In the genomic region with DNA sequence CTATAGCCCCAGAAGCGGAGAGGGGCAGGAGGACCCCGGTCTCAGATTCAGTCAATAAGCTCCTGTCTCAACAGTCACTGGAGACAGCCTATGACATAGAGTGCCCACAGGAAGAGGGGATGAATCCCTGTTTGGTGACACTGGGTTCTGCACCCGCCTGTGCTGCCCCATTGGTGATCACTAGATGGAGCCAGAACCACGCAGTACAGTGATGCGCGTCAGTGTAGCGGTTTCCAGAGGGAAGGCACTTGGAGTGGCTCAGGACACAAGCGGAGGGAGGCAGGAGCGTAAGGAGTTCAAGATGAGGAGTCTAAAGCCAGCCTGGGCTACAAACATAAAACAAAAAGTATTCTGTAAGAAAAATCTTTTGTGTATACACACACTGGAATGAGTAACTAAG, we compare ENCODE assay signal across 8 mouse cellular contexts. TPM values are rescaled to one million over a fixed set of nuclear protein-coding genes. Genes with fewer than 3 reads are reported as not detected.
DNase-seq lines count a peak whose midpoint lies in the region; ATAC-seq and TF ChIP-seq lines count a peak whose summit lies in the region.

No protein-coding gene starts in this region.

- H3K79me2 ChIP-seq in C2C12 (ENCODE audit: control insufficient read depth, insufficient read depth): no peaks in the 10 kb centered on the region

- 26% methylated on average over 9 of the region's 9 CpGs for WGBS in bone marrow, adult 2 months
- WGBS in heart, embryonic 12.5 days: 9% methylated on average over 9 of the region's 9 CpGs
- WGBS in kidney, embryonic 16.5 days: 5% methylated on average over 9 of the region's 9 CpGs
- WGBS in midbrain, postnatal 0 days: 8% methylated on average over 9 of the region's 9 CpGs
- 30% methylated on average over 9 of the region's 9 CpGs for WGBS in spleen, adult 2 months

- H3K4me1 ChIP-seq in bone marrow, adult 2 months (ENCODE audit: control insufficient read depth, insufficient read depth, low read length): no peaks in the 10 kb centered on the region
- H3K4me1 ChIP-seq in heart, embryonic 12.5 days (replicated peaks): peaks cover 24% of the 10 kb centered on the region
- peaks cover 9% of the 10 kb centered on the region; the same call in 1 of the 2 replicates for H3K4me1 ChIP-seq in kidney, embryonic 16.5 days (ENCODE audit: insufficient read depth, low read length)
- H3K4me1 ChIP-seq in midbrain, postnatal 0 days (ENCODE audit: insufficient read depth, low read length): 0 out of 2 replicates have a peak, but pooled peaks cover 3% of the 10 kb centered on the region
- H3K4me1 ChIP-seq in spleen, adult 2 months (ENCODE audit: control insufficient read depth, insufficient read depth, insufficient read length): no peaks in the 10 kb centered on the region

- H3K9ac ChIP-seq in heart, embryonic 12.5 days: no peak overlapping the region
- no peak overlapping the region for H3K9ac ChIP-seq in kidney, embryonic 16.5 days (replicated peaks; ENCODE audit: low read length)
- no peak overlapping the region for H3K9ac ChIP-seq in midbrain, postnatal 0 days (replicated peaks; ENCODE audit: low read length, poor library complexity, severe bottlenecking)

- H3K9me3 ChIP-seq in heart, embryonic 12.5 days (replicated peaks): no peaks in the 10 kb centered on the region
- H3K9me3 ChIP-seq in kidney, embryonic 16.5 days (ENCODE audit: low read length): no peaks in the 10 kb centered on the region
- H3K9me3 ChIP-seq in midbrain, postnatal 0 days (ENCODE audit: low read length): no peaks in the 10 kb centered on the region

- peak; percentile 97 for TF ChIP-seq CTCF in C2C12 (IDR thresholded peaks at IDR 0.05; ENCODE audit: control insufficient read depth, insufficient read depth, insufficient read length)
- TF ChIP-seq CTCF in bone marrow, adult 2 months (IDR thresholded peaks at IDR 0.05; ENCODE audit: control insufficient read depth, insufficient read depth, low read length): peak; percentile 96
- TF ChIP-seq CTCF in midbrain, postnatal 0 days (IDR thresholded peaks at IDR 0.05): peak; percentile 99
- peak; percentile 96; the same call in 1 of the 2 replicates for TF ChIP-seq CTCF in spleen, adult 2 months (IDR thresholded peaks at IDR 0.05; ENCODE audit: extremely low read depth, insufficient read depth, insufficient read length, insufficient replicate concordance)

- H3K4me2 ChIP-seq in heart, embryonic 12.5 days: no peak overlapping the region
- H3K4me2 ChIP-seq in kidney, embryonic 16.5 days (replicated peaks; ENCODE audit: low read depth, low read length): no peak overlapping the region
- H3K4me2 ChIP-seq in midbrain, postnatal 0 days (ENCODE audit: low read depth, low read length, poor library complexity, severe bottlenecking): no peak overlapping the region

- H3K4me3 ChIP-seq in C2C12 (ENCODE audit: insufficient read depth, poor library complexity, severe bottlenecking): no peak overlapping the region
- H3K4me3 ChIP-seq in bone marrow, adult 2 months (replicated peaks; ENCODE audit: control insufficient read depth, low read depth, low read length): no peak overlapping the region
- H3K4me3 ChIP-seq in heart, embryonic 12.5 days: no peak overlapping the region
- no peak overlapping the region for H3K4me3 ChIP-seq in kidney, embryonic 16.5 days (ENCODE audit: low read length)
- no peak overlapping the region for H3K4me3 ChIP-seq in midbrain, postnatal 0 days (ENCODE audit: low read depth, low read length)
- H3K4me3 ChIP-seq in spleen, adult 2 months (ENCODE audit: extremely low read depth, insufficient read depth, insufficient read length): no peak overlapping the region

- no peak for TF ChIP-seq POLR2A in bone marrow, adult 2 months (IDR thresholded peaks at IDR 0.05; ENCODE audit: borderline replicate concordance, control insufficient read depth, low read depth, low read length)
- no peak for TF ChIP-seq POLR2A in spleen, adult 2 months (IDR thresholded peaks at IDR 0.05; ENCODE audit: low read depth, low read length)

- H3K36me3 ChIP-seq in C2C12 (ENCODE audit: control insufficient read depth, insufficient read depth): no peaks in the 10 kb centered on the region
- no peaks in the 10 kb centered on the region for H3K36me3 ChIP-seq in heart, embryonic 12.5 days
- H3K36me3 ChIP-seq in kidney, embryonic 16.5 days (ENCODE audit: insufficient read depth, low read length): no peaks in the 10 kb centered on the region
- H3K36me3 ChIP-seq in midbrain, postnatal 0 days (ENCODE audit: insufficient read depth, low read length): no peaks in the 10 kb centered on the region
- no peaks in the 10 kb centered on the region for H3K36me3 ChIP-seq in spleen, adult 2 months (ENCODE audit: control insufficient read depth, insufficient read depth, low read length)

- no peaks in the 10 kb centered on the region for H3K79me3 ChIP-seq in C2C12 (ENCODE audit: low read depth)

- no peak overlapping the region for H3ac ChIP-seq in C2C12 (ENCODE audit: control insufficient read depth, insufficient read length, low read depth)

- peak; percentile 76 for DNase-seq in liver
- peak; percentile 88 for DNase-seq in midbrain, postnatal 0 days (ENCODE audit: low spot score)
- DNase-seq in spleen, adult 2 months (ENCODE audit: low read depth in 1 of 2, low spot score in 2 of 2): peak in 1 of 2 experiments; percentile 46

- H3K27ac ChIP-seq in bone marrow, adult 2 months (ENCODE audit: control insufficient read depth, insufficient read depth, low read depth, low read length, poor library complexity): no peak overlapping the region
- no peak overlapping the region for H3K27ac ChIP-seq in heart, embryonic 12.5 days (ENCODE audit: poor library complexity, severe bottlenecking)
- no peak overlapping the region for H3K27ac ChIP-seq in kidney, embryonic 16.5 days (ENCODE audit: low read length)
- no peak overlapping the region for H3K27ac ChIP-seq in midbrain, postnatal 0 days (ENCODE audit: low read depth, low read length)
- H3K27ac ChIP-seq in spleen, adult 2 months (ENCODE audit: insufficient read depth, low read length): no peak overlapping the region

- H3K27me3 ChIP-seq in C2C12 (ENCODE audit: control insufficient read depth, insufficient read depth, insufficient read length): no peaks in the 10 kb centered on the region
- H3K27me3 ChIP-seq in heart, embryonic 12.5 days (replicated peaks): peaks cover 13% of the 10 kb centered on the region; the same call in 1 of the 2 replicates
- no peaks in the 10 kb centered on the region for H3K27me3 ChIP-seq in kidney, embryonic 16.5 days (ENCODE audit: insufficient read depth, low read length)
- H3K27me3 ChIP-seq in midbrain, postnatal 0 days (ENCODE audit: insufficient read depth, low read length): no peaks in the 10 kb centered on the region
- H3K27me3 ChIP-seq in spleen, adult 2 months (ENCODE audit: control insufficient read depth, insufficient read depth, low read length): no peaks in the 10 kb centered on the region

- peak; percentile 71 for ATAC-seq in erythroid progenitor cell, adult 5-6 weeks (replicated peaks; ENCODE audit: low FRiP score, poor library complexity, severe bottlenecking)
- ATAC-seq in heart, embryonic 12.5 days (ENCODE audit: insufficient number of reproducible peaks, low FRiP score): peak; percentile 64; the same call in 1 of the 2 replicates
- ATAC-seq in kidney, embryonic 16.5 days (ENCODE audit: low FRiP score, low TSS enrichment): peak; percentile 83; the same call in 1 of the 2 replicates
- peak; percentile 79 for ATAC-seq in midbrain, postnatal 0 days (ENCODE audit: low FRiP score)

RNA-seq across cellular contexts. Expression of a gene that starts 22.3 kb away (rescaled TPM):
- polyA plus RNA-seq in C2C12 (2012; fragmentation: generic; extraction: Trizol): 2.6 TPM
- polyA plus RNA-seq in bone marrow, adult 2 months (2011; ENCODE audit: insufficient read depth, insufficient read length, low replicate concordance, missing spikeins): 16.2 and 18.2 TPM in 2 replicates
- 101 and 107 TPM in 2 replicates for total RNA-seq in erythroid progenitor cell, adult 5-6 weeks (2015; ENCODE audit: low replicate concordance)
- 76.1 and 105 TPM in 2 replicates for total RNA-seq in erythroid progenitor cell, adult 5-6 weeks (2017; ENCODE audit: low replicate concordance)
- 3.8 and 4.4 TPM in 2 replicates for polyA plus RNA-seq in heart, embryonic 12.5 days (2016; fragmentation: Nextera tagmentation; extraction: Ambion mirVana)
- polyA plus RNA-seq in kidney, embryonic 16.5 days (2015; fragmentation: Nextera tagmentation; extraction: Ambion mirVana): 3.4 and 4.4 TPM in 2 replicates
- total RNA-seq in midbrain, postnatal 0 days (2014; rRNA removed): 5.1 and 5.7 TPM in 2 replicates
- 2.3 and 3.0 TPM in 2 replicates for polyA plus RNA-seq in midbrain, postnatal 0 days (2015; fragmentation: Nextera tagmentation; extraction: Ambion mirVana)
- 13.6 and 16.5 TPM in 2 replicates for polyA plus RNA-seq in spleen, adult 2 months (2012; rRNA removed)

RNA-seq across cellular contexts. Expression of a gene that starts 38.5 kb away (rescaled TPM):
- 0.47 TPM for polyA plus RNA-seq in C2C12 (2012; fragmentation: generic; extraction: Trizol)
- 1.7 and 1.9 TPM in 2 replicates for polyA plus RNA-seq in bone marrow, adult 2 months (2011; ENCODE audit: insufficient read depth, insufficient read length, low replicate concordance, missing spikeins)
- total RNA-seq in erythroid progenitor cell, adult 5-6 weeks (2015; ENCODE audit: low replicate concordance): not detected in 2 replicates
- total RNA-seq in erythroid progenitor cell, adult 5-6 weeks (2017; ENCODE audit: low replicate concordance): not detected in 2 replicates
- 1.0 and 1.4 TPM in 2 replicates for polyA plus RNA-seq in heart, embryonic 12.5 days (2016; fragmentation: Nextera tagmentation; extraction: Ambion mirVana)
- polyA plus RNA-seq in kidney, embryonic 16.5 days (2015; fragmentation: Nextera tagmentation; extraction: Ambion mirVana): 1.6 and 1.8 TPM in 2 replicates
- total RNA-seq in midbrain, postnatal 0 days (2014; rRNA removed): 0.44 and 1.3 TPM in 2 replicates
- polyA plus RNA-seq in midbrain, postnatal 0 days (2015; fragmentation: Nextera tagmentation; extraction: Ambion mirVana): 0.61 and 1.1 TPM in 2 replicates
- polyA plus RNA-seq in spleen, adult 2 months (2012; rRNA removed): 3.3 and 4.7 TPM in 2 replicates

RNA-seq across cellular contexts. Expression of a gene that starts 44.0 kb away (rescaled TPM):
- polyA plus RNA-seq in C2C12 (2012; fragmentation: generic; extraction: Trizol): 40.1 TPM
- 15.8 and 51.0 TPM in 2 replicates for polyA plus RNA-seq in bone marrow, adult 2 months (2011; ENCODE audit: insufficient read depth, insufficient read length, low replicate concordance, missing spikeins)
- total RNA-seq in erythroid progenitor cell, adult 5-6 weeks (2015; ENCODE audit: low replicate concordance): 6.5 and 7.1 TPM in 2 replicates
- 3.0 and 5.4 TPM in 2 replicates for total RNA-seq in erythroid progenitor cell, adult 5-6 weeks (2017; ENCODE audit: low replicate concordance)
- polyA plus RNA-seq in heart, embryonic 12.5 days (2016; fragmentation: Nextera tagmentation; extraction: Ambion mirVana): 33.3 and 34.8 TPM in 2 replicates
- 55.4 and 59.7 TPM in 2 replicates for polyA plus RNA-seq in kidney, embryonic 16.5 days (2015; fragmentation: Nextera tagmentation; extraction: Ambion mirVana)
- total RNA-seq in midbrain, postnatal 0 days (2014; rRNA removed): 91.0 and 93.8 TPM in 2 replicates
- polyA plus RNA-seq in midbrain, postnatal 0 days (2015; fragmentation: Nextera tagmentation; extraction: Ambion mirVana): 103 and 114 TPM in 2 replicates
- polyA plus RNA-seq in spleen, adult 2 months (2012; rRNA removed): 98.4 and 128 TPM in 2 replicates

RNA-seq across cellular contexts. Expression of a gene that starts 51.2 kb away (rescaled TPM):
- 0.67 TPM for polyA plus RNA-seq in C2C12 (2012; fragmentation: generic; extraction: Trizol)
- polyA plus RNA-seq in bone marrow, adult 2 months (2011; ENCODE audit: insufficient read depth, insufficient read length, low replicate concordance, missing spikeins): not detected in 2 replicates
- total RNA-seq in erythroid progenitor cell, adult 5-6 weeks (2015; ENCODE audit: low replicate concordance): not detected in 2 replicates
- not detected in 2 replicates for total RNA-seq in erythroid progenitor cell, adult 5-6 weeks (2017; ENCODE audit: low replicate concordance)
- polyA plus RNA-seq in heart, embryonic 12.5 days (2016; fragmentation: Nextera tagmentation; extraction: Ambion mirVana): 7.5 and 9.0 TPM in 2 replicates
- 5.4 and 5.8 TPM in 2 replicates for polyA plus RNA-seq in kidney, embryonic 16.5 days (2015; fragmentation: Nextera tagmentation; extraction: Ambion mirVana)
- 12.5 and 13.4 TPM in 2 replicates for total RNA-seq in midbrain, postnatal 0 days (2014; rRNA removed)
- 7.4 and 8.0 TPM in 2 replicates for polyA plus RNA-seq in midbrain, postnatal 0 days (2015; fragmentation: Nextera tagmentation; extraction: Ambion mirVana)
- 1.3 and 2.4 TPM in 2 replicates for polyA plus RNA-seq in spleen, adult 2 months (2012; rRNA removed)
